Mouse (Mus musculus): Measurements from ENCODE around the gene Cdca4. TPM values are rescaled to one million over a fixed set of nuclear protein-coding genes. Genes with fewer than 3 reads are reported as not detected.

The Cdca4 gene
- total and polyA plus RNA-seq, 3 experiments, result 78.0 to 128 (median 78.0) TPM

DNA sequence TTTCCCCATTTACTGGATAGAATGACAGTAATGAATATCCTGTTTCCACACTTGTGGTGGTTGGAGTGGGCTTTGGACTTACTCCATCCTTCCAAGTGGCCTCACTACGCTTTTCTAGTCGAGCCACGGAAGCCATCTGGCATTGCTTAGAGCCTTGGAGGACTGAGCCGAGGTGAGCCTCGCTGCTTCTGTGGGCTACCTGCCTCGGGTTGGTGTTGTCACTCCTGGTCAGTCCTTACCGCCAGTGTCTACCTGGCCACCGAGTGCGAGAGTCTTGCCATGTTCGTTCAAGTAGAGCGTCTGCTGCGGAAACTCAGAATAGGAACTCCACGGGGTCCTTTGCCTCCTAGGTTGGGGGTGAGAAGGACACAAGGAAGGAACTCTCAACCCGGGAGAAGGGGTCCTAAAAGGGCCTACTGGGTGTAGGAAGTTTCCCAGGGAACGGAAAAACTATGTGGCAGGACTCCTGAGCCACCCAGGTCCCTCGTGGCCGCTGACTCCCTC is 47.9 kb upstream of the Cdca4 start:
- Histone ChIP-seq H3K9ac (ENCODE audit: insufficient read depth, low read depth) (no peak overlapping the region), H3K4me1 (ENCODE audit: control insufficient read depth in 1 of 2, insufficient read depth in 2 of 2) (peaks cover 20 to 32% of the 10 kb centered on the region in 2 experiments), H3K79me2 (replicated peaks; ENCODE audit: control insufficient read depth, extremely low read depth, insufficient read depth, poor library complexity, severe bottlenecking) (no peaks in the 10 kb centered on the region), H3K9me3 (replicated peaks; ENCODE audit: low read length) (no peaks in the 10 kb centered on the region), H3K4me3 (replicated peaks in 1 of 3; ENCODE audit: low read depth in 2 of 3, low read length in 2 of 3, poor library complexity in 1 of 3) (no peak overlapping the region), H3K4me2 (ENCODE audit: insufficient read depth, low read depth, poor library complexity, severe bottlenecking) (peak overlapping the region; percentile 27; the same call in 1 of the 2 replicates), H3K27ac (ENCODE audit: insufficient read depth, low read depth) (no peak overlapping the region), H3K36me3 (replicated peaks in 1 of 2; ENCODE audit: control insufficient read depth in 1 of 2, insufficient read depth in 1 of 2, low read length in 1 of 2) (peaks cover 0 to 2% of the 10 kb centered on the region in 2 experiments), H3K27me3 (replicated peaks) (no peaks in the 10 kb centered on the region)
- DNase-seq (ENCODE audit: extremely low read depth), result no peak
- dilution Hi-C loops (cut with MboI; ENCODE audit: extremely low pct_ligation_motif_present, extremely low pct_unique_long_range_greater_than_20kb, low sequenced_read_pairs), result no loop called here
- no peak for TF ChIP-seq ZC3H11A (IDR thresholded peaks at IDR 0.05; ENCODE audit: low read depth, low read length)
- TF ChIP-seq NELFE (IDR thresholded peaks at IDR 0.05; ENCODE audit: low read depth, low read length), result no peak
- TF ChIP-seq USF2 (conservative IDR thresholded peaks at IDR 0.05; ENCODE audit: low read depth, low read length), result no peak
- TF ChIP-seq PAX5 (IDR thresholded peaks at IDR 0.05; ENCODE audit: low read length), result no peak
- no peak for TF ChIP-seq RAD21 (IDR thresholded peaks at IDR 0.05; ENCODE audit: low read depth, low read length)
- no peak for TF ChIP-seq USF1 (IDR thresholded peaks at IDR 0.05; ENCODE audit: low read depth, low read length)
- TF ChIP-seq ZNF384 (IDR thresholded peaks at IDR 0.05; ENCODE audit: low read depth, low read length), result no peak
- TF ChIP-seq TBP (conservative IDR thresholded peaks at IDR 0.05; ENCODE audit: low read depth, low read length), result no peak
- TF ChIP-seq MAX (IDR thresholded peaks at IDR 0.05; ENCODE audit: low read length), result no peak
- TF ChIP-seq ZMIZ1 (IDR thresholded peaks at IDR 0.05; ENCODE audit: low read depth, low read length), result no peak
- TF ChIP-seq ETS1 (conservative IDR thresholded peaks at IDR 0.05; ENCODE audit: low read depth, low read length), result no peak
- in situ Hi-C loops (cut with MboI; ENCODE audit: low pct_ligation_motif_present, low pct_unique_long_range_greater_than_20kb, low sequenced_read_pairs), result no loop called here

DNA sequence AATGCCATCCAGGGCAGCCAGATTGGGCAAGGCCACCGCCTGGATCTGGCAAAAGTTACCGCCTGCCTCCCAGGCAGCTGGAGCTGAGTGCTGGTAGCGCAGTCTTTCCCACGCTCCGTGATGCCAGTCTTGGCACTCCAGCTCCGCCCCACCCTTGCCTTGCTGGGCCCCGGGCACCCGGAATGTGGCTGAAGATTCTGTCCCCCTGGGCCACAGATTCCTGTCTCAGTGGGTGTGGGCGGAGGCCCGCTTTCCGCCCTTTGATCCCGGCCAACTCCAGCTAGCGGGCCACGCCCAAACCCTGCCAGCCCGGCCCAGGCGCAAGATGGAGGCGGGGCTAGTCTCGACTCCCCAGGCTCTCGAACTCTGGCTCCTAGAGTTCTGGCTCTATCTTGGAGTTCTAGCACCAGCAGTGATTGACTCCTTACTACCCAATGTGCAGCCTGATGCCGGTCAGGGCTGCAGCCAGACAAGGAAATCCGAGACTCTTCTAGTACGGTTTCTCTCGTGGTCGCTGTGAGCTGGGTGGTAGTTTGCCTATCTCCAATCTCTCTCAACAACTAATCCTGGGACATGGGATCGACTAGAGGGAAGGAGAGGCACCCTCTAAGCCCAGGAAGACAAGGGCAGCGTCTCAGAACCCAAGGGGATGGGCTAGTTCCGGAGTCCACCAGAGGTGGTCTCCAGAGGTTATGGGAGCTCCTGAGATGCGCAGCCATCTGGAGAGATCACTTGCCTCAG is 47.3 kb upstream of the Cdca4 start:
- dilution Hi-C loops (cut with MboI; ENCODE audit: extremely low pct_ligation_motif_present, extremely low pct_unique_long_range_greater_than_20kb, low sequenced_read_pairs), result no loop called here
- Histone ChIP-seq H3K4me1 (ENCODE audit: control insufficient read depth in 1 of 2, insufficient read depth in 2 of 2) (peaks cover 20 to 38% of the 10 kb centered on the region in 2 experiments), H3K36me3 (replicated peaks in 1 of 2; ENCODE audit: control insufficient read depth in 1 of 2, insufficient read depth in 1 of 2, low read length in 1 of 2) (peaks cover 0 to 5% of the 10 kb centered on the region in 2 experiments), H3K79me2 (replicated peaks; ENCODE audit: control insufficient read depth, extremely low read depth, insufficient read depth, poor library complexity, severe bottlenecking) (no peaks in the 10 kb centered on the region), H3K27me3 (replicated peaks) (no peaks in the 10 kb centered on the region), H3K9me3 (replicated peaks; ENCODE audit: low read length) (no peaks in the 10 kb centered on the region), H3K9ac (ENCODE audit: insufficient read depth, low read depth) (no peak overlapping the region), H3K4me3 (replicated peaks in 1 of 3; ENCODE audit: low read depth in 2 of 3, low read length in 2 of 3, poor library complexity in 1 of 3) (no peak overlapping the region), H3K4me2 (ENCODE audit: insufficient read depth, low read depth, poor library complexity, severe bottlenecking) (no peak overlapping the region), H3K27ac (ENCODE audit: insufficient read depth, low read depth) (no peak overlapping the region)
- no peak for DNase-seq (ENCODE audit: extremely low read depth)
- no peak for TF ChIP-seq JUND (conservative IDR thresholded peaks at IDR 0.05; ENCODE audit: low read depth, low read length)
- TF ChIP-seq JUN (IDR thresholded peaks at IDR 0.05; ENCODE audit: insufficient read depth, low read depth, low read length), result no peak
- TF ChIP-seq E2F4 (IDR thresholded peaks at IDR 0.05; ENCODE audit: insufficient replicate concordance, low read depth, low read length), result no peak
- TF ChIP-seq ZNF384 (IDR thresholded peaks at IDR 0.05; ENCODE audit: low read depth, low read length), result no peak
- in situ Hi-C loops (cut with MboI; ENCODE audit: low pct_ligation_motif_present, low pct_unique_long_range_greater_than_20kb, low sequenced_read_pairs), result no loop called here
